Mouse (Mus musculus): Measurements from ENCODE around the gene Cdc73.
A peak's percentile ranks its signal among the peaks of the same experiment; 100 is the strongest.

Cdc73 gene

DNA sequence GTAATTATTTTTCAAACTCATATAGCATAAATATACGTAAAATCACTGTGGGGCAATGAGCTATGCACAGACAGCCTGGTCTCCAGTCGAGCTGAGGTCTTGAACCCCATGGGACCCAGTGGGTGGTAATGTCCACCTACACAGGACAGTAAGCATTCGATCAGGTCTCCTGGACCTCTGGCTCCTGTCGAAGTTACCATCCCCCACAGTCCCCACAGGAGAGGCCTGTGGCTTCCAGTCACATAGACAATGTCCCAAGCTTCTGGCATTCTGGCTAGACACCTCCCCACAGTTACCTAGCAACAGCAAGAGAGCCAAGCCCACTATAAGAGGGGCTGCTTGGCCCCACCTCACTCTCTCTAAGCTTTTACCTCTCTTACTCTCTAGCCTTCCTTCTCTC is 37.9 kb downstream of the Cdc73 start:
- peak; percentile 81 for DNase-seq

DNA sequence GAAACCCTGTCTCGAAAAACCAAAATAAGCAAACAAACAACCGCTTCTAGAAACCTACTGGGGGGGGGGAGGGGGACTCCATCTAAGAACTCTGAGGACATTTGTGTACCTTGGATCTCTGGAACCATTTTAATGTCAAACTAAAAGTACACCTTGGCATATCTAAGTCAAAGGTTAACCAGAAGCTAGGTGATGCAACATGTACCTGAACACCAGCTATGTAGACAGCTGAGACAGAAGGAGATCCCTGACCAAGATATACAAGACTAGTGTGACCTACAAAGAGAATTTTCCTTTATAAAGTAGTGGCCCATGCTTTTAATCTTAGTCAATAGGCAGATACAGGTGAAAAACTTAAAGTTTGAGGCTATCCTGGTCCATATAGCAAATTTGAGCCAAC is 39.5 kb downstream of the Cdc73 start:
- DNase-seq: no peak

DNA sequence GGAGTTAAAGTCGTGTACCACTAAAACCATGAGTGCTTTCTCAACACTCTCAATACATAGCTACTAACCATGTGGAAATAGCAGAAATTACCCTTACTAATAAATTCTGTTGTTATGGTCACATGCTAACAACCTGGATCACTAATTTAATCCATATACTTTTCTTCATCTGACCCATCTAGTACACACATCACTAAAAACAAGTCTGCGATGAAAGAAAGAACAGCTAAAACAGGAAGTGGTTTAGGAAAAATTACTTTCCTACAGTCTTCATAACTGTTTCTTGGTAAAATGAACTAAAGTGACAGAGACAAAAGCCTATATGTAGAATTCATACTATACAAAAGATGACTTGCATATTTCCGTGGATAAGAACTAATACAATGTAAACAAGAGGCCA is 49.0 kb downstream of the Cdc73 start:
- DNase-seq: no peak

DNA sequence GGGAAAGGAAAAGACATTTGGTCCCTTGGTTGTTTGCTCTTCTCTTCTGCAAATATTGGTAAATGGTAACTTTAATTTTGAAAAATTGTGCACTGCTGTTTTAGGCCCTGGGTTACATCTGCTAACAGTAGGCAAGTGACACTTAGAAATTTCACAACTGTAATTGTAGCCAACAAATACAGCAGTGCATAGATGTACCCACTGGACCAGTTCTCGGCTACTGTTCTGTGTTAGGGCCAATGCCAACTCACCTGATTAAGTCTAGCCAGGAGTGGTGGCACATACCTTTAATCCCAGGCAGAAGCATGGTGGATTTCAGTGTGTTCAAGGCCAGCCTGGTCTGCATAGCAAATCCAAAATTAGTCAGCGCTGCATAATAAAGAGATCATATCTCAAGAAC is 52.4 kb downstream of the Cdc73 start:
- no peak for DNase-seq

DNA sequence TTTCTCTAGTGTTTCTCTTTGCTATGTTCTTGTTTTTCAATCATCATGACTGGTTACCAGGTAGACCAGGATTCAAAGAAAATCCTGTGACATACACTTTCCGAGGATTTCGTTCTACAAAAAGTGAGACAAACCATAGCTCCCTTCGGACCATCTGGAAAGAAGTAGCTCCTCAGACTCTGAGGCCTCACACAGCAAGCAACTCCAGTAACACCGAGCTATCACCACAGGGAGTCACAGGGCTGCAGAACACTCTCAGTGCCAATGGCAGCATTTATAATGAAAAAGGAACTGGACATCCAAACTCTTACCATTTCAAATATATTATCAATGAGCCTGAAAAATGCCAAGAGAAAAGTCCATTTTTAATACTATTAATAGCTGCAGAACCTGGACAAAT is 56.5 kb downstream of the Cdc73 start:
- DNase-seq: no peak

DNA sequence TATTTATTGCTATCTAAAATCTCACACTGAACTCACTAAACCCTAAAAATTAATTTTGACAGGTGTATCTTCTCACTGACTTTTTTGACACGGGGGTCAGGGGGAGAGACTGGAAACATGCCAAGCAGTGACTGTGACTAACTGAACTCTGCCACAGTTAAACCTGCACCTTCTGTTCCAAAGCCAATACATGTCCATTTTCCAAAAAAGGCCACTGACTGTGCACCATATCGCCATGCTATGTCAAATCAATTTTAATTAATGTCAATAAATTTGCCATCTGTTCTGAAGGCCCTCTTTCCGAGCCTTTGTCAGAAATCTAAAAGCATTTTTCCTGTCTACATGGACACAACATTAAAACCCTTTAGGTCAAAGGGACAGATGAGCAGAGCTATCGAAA is 57.3 kb downstream of the Cdc73 start:
- DNase-seq: no peak

DNA sequence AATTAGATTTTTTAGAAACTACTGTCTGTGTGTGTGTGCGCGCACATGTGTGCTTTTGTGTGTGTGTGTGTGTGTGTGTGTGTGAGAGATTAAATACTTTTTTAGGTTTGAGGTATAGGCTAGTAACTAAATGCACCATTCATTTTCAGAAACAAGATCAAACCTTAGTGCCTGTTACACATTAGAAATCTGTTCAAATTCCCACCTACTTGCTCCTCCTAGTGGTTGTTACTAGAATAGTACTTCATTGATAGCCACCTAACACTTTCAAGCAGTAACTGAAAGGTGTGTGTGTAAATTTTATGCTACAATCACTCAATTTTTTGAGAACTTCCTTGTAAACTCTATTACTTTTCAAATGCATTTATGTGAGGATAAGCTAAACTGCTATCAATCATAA is 58.5 kb downstream of the Cdc73 start:
- no peak for DNase-seq

DNA sequence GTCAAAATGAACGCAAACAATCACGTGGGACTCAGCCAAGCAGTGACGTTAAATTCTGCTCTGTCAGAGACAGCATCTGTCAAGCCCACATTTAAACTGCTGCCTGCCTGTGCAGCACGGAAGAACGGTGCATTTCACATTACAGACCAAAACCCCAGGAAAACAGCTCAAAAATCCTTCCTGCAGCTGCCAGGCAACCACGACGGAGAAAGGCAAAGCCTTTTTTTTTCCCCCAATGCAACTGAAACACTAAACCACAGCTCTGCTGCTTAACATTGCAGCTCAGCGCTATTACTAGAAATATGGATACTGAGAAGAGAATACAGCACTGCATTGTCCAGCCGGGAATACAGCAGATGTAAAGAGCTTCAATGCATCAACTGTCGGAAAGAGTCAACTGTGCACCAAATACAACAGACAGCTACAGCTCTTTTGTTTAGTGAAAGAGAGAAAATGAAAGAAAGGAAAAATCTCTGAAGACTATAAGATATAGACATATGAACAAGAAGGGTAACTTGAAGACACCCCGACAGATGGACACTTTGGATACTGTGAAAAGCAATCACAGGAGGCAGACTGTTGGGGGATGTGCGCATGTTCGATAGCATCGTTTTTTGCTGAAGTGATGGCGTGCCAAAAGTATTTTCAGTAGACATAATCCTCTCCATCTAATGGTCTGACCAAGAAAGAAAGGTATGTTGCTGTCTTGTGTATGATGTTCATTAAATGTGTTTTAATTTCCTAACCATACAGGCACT is 61.9 kb downstream of the Cdc73 start, which contains the start of gene B3galt2:
Gene B3galt2, plus strand, starts transcription at position 15 of the 758 bp plus-strand sequence.
- peak; percentile 81 for DNase-seq

DNA sequence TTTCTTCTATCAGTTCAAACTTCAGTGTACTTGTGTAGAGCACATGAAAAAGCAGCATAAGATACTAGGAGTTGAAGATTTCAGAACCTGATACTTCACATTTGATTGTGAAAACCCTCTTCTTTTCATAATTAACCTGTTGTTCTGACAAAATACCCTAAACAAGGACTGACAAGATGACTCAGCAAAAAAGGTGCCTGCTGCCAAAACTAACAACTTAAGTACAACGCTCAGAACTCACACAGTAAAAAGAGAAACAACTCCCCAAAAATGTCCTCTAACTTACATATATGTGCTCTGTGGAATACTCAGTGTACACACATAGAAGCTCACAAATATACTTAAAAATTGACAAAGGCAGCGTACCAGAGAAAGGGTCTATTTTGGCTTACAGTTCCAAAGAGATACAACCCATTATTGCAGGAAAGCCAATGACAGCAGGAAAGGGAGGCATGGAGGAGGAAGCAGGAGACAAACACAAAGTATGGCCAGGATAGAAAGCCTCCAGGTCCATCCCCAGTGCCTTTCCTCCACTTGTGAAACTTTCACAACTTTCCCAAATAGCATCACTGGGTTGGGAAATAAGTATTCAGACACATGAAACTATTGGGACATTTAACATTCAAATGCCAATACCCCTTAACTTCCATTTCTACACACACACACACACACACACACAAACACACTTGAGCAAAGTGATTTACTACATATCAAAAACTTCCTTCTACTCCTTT is 69.7 kb downstream of the Cdc73 start:
- no peak for DNase-seq

DNA sequence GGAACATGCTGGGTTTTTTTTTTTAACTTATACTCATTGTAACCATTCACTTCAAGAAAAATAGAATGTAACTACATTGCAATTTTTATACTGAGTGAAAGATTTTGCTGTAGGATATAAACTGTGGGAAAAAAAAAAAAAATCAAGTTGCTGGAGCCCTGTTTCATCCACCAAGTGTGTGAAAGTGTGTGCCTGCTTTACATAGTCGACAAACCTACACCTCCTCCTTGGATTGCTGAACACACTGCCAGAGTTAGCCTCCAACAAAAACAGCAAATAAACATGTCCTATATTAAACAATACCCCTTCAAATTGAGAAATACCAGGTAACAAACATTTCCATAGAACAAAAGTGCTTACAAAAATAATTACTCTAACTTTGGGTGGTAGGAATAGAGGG is 70.3 kb downstream of the Cdc73 start:
- DNase-seq: no peak

DNA sequence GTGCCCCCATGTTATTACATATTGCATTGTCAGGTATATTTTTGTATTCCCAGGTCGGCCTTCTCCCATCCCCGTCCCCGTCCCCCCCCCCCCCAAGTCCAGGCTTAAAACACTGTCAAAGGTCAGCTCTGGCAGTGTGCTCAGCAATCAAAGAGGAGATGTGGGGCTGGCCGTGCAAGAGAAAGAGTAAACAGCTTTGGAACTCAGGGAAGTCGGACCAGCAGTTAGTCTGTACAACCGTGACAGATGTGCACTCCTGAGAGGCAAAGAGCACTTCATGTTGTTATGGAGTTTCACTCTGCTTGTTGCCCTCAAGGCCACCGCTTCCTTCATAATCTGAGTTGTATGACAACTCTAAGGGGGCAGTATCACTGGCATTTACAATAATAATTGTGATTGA is 71.4 kb downstream of the Cdc73 start:
- no peak for DNase-seq

DNA sequence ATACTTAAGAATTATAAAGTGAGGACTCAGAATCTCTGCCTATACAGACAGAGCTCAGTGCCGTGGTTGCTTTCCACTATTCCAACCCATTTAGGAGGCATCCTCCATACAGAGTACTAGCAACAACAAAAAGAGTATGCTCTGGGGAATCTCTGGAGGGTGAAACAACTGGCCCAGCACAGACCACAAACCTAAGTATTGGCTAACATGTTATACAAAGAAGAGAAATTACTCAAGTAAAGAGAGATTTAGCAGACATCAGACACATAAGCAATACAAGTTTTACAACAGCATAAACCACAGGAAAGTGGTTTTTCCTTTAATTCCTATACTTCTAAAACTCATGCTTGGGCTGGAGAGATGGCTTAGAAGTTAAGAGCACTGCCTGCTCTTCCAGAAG is 80.1 kb downstream of the Cdc73 start:
- DNase-seq: no peak

DNA sequence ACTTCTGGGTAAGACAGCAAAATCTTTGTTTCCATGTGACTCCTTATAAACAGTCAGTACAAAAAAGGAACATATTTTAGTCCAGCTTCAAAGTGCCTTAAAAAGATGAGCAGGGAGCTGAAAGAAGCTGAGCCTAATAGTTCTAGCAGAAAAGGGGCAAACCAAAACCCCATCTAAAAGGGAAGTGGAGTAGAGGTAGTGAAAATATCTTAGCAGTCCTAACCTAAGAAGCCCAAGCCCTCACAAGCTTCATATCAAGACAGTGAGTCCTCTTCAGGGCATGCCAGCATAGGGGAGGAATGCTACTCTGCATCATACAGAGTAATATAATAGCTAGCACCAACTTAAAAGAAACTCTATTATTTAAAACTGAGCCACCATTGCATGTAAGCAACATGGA is 80.8 kb downstream of the Cdc73 start:
- no peak for DNase-seq

DNA sequence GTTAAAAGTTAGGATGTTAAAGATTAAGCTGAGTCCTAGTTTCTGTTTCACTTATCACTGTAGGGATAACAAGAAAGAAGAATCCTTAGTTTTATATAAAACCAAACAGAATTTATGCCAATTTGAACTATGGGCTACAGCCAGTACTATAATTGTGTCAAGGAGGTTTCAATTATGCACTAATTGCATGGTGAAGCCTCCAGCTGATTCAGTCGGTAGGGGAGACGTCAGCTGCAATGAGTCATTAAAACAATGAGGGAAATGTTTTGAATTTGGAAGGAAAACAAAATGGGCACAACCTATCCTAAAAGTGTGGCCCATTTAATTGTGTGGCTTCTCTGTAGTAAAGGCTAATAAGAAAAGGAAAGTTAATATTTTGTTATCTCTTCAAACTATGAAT is 82.9 kb downstream of the Cdc73 start:
- no peak for DNase-seq

DNA sequence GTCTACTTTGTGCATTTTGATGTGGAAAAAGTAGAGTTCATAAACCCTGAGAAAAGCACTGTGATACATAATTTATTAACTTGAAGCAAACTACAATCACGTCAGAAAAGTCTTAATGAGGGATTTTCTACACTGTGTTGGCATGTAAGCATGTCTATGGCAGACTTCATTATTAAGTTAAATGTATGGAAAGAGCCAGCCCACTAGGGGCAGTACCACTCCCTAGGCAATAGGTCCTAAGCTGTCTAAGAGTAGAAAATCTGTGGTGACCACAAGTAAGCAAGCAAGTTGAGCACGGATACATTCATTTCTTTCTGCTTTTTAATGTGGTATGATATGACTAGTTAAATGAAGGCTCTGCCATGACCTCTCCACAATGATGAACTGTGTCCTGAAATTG is 89.8 kb downstream of the Cdc73 start:
- DNase-seq: no peak

DNA sequence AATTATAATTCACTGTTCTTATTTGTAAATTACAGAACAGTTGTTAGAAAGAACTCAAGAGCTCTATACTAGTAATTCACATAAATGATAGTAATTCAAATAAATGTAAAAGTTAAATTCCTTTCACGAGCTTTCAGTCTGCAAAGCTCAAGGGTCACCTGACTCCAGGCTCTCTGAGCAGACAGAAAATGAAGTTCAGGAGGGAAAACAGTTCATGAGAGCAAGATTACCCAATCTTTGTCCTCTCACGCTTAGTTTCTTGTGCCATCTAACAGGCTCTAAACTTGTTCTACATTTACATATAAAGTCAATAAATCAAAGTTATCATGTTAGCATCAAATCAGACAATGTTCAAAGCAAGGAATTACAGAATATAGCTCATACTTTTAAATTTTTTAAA is 93.8 kb downstream of the Cdc73 start:
- DNase-seq: no peak

DNA sequence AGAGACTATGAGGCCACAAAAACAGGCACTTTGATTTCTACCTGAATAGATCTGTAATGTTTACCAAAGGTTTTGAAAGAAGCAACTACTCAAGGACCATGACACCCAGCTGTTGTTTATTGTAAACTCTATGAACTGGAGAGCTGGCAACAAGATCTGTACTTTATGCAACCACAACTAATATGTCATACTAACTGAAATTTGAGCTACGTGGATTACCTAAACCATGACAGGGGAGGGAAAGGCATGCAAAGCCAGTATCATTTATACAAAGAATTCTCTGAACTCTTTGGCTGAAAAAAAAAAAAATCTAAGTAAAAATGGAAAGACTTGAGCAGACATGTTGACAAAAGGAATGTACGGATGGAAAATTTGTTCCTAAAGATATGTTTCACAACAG is 105.8 kb downstream of the Cdc73 start:
- no peak for DNase-seq

DNA sequence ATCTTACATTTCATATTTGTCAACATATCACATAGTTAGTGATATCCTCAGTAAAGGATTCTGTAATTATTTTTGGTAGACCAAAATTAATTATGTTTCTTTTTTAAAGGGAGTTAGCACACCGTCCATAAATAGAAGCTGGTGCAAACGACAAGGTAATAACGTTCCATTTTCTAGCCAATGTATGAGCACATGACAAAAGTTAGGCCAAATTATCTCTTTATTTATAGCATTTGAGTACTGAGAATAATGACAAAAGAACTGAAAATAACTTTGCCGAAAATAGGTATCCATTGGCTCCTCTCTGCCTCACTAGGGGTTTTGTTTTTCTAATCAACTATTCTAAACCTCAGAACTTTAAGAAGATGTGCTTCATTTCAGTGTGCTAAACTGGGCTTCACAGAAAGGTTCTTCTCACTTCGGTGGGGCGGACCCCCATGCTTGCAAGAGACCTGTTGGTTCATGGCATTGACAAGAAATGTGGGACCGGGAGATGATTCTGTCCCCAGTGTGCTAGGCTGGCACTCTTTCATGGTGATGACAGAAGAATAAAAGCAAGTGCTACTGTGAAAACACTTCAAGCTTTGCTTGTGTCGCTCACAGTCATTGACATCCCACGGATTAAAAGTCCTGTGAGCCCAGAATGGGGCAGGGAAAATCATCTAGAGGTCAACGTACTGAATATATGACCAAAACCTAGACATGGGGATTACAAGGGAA is 125.7 kb downstream of the Cdc73 start:
- DNase-seq: peak; percentile 95

DNA sequence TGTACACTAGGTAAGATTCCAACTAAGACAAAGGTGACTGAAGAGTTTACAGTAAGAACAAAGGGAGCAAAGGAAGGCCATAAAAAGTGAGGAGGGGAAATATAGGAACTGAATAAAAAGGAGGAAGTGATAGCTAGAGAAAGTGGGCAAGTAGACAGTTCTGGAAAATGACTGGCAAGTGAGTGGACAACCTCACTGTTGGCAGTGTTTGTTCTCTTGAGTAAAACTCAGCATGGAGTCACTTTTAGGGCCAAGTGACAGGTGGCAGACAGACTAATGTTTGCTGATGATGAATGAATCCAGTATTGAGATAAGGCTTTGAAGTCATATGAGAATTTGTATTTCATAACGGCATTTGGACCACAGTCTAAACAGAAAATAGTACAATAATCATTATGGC is 144.5 kb downstream of the Cdc73 start:
- DNase-seq: no peak

DNA sequence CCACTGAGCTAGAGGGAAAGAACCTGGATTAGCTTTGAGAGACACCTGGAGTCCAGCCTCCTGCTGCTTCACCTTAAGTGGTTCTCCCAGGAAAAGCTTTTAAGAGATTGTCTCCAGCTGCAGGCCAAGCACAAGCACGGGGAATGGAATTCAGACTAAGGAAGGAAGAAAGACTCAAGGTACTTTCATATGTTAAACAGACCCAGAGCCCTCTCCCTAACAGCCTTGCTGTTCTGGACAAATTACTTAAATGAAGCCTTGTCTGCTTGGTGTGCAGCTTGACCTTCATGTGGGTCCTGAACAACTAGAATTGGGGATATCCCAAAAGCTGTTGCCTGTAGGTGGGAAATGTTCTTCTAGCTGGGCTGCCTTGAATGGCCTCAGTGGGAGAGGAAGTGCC is 147.2 kb downstream of the Cdc73 start:
- no peak for DNase-seq

DNA sequence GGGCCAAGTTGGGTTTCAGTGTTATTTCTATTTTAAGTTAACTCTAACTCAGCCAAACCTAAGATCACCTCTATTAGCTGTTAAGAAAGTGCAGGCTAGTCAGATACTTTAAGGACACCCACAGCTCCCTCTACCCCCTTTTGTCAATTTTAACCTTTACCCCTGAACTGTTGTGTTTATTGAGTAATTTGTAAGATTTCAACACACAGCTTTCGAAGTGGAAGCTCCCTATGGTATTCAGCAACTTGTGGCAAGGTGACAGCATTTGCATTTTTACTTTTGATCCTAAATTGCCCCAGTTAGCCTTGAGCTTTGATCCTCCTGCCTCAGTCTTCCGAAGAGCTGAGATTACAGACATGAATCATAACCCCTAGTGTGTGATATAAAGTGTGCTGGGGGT is 148.1 kb downstream of the Cdc73 start:
- no peak for DNase-seq
